Mouse (Mus musculus) CH12.LX (cell line): ENCODE data around the gene Fabp2. TPM values are rescaled to one million over a fixed set of nuclear protein-coding genes. Genes with fewer than 3 reads are reported as not detected.

Experiments
- DNase-seq: peaks from one replicate; pipeline ENCODE4 v3.0.0-alpha.2; 2013; ENCODE audit errors: extremely low read depth
- H3K27ac ChIP-seq: 2 replicates; pipeline ENCODE4 v1.5.1; 2012; ENCODE audit warnings: low read depth, mild to moderate bottlenecking, control low read depth, moderate library complexity; ENCODE audit not compliant: insufficient read depth
- H3K27me3 ChIP-seq: replicated peaks from 2 replicates; pipeline ENCODE3; 2012; ENCODE audit warnings: inconsistent platforms
- H3K36me3 ChIP-seq, 2 experiments: replicated peaks in 1 of 2; 2 replicates each; pipeline versions ENCODE3 to v1.6.1; 2012; ENCODE audit warnings: inconsistent platforms in 1 of 2, low read length in 1 of 2, mild to moderate bottlenecking in 1 of 2, mixed read lengths in 1 of 2, moderate library complexity in 1 of 2; ENCODE audit not compliant: control insufficient read depth in 1 of 2, insufficient read depth in 1 of 2
- H3K4me1 ChIP-seq, 2 experiments: 2 replicates each; pipeline ENCODE4 v1.6.1; 2012; ENCODE audit warnings: inconsistent platforms in 1 of 2, moderate library complexity in 1 of 2; ENCODE audit not compliant: insufficient read depth in 2 of 2, control insufficient read depth in 1 of 2
- H3K4me2 ChIP-seq: 2 replicates; pipeline ENCODE4 v1.6.1; 2012; ENCODE audit warnings: low read depth, mild to moderate bottlenecking, control low read depth; ENCODE audit not compliant: poor library complexity, insufficient read depth, severe bottlenecking
- H3K4me3 ChIP-seq, 3 experiments: fragments of 150-350 bp in 1 of 3; sonication (generic) in 1 of 3; replicated peaks in 1 of 3; 2 replicates each; pipeline versions ENCODE3 to v1.5.1; 2011 to 2012; ENCODE audit warnings: low read depth in 2 of 3, low read length in 2 of 3, mild to moderate bottlenecking in 2 of 3, moderate library complexity in 2 of 3, control low read depth in 1 of 3, improper control_type of control experiment in 1 of 3, inconsistent platforms in 1 of 3, mixed read lengths in 1 of 3; ENCODE audit not compliant: poor library complexity in 1 of 3
- H3K79me2 ChIP-seq: replicated peaks from 2 replicates; pipeline ENCODE4 v1.6.1; 2012; ENCODE audit warnings: mild to moderate bottlenecking, moderate library complexity; ENCODE audit not compliant: control insufficient read depth, poor library complexity, insufficient read depth, severe bottlenecking; ENCODE audit errors: extremely low read depth
- H3K9ac ChIP-seq: 2 replicates; pipeline ENCODE4 v1.6.1; 2012; ENCODE audit warnings: low read depth, mild to moderate bottlenecking, control low read depth, moderate library complexity; ENCODE audit not compliant: insufficient read depth
- H3K9me3 ChIP-seq: replicated peaks from 2 replicates; pipeline ENCODE3; 2012; ENCODE audit warnings: low read length, inconsistent platforms, mixed read lengths
- BHLHE40 ChIP-seq: IDR thresholded peaks from 2 replicates; pipeline ENCODE4 v1.6.1; 2011; ENCODE audit warnings: mild to moderate bottlenecking, low read depth, low read length, improper control_type of control experiment
- CTCF ChIP-seq, 2 experiments: IDR thresholded peaks in 1 of 2; conservative IDR thresholded peaks in 1 of 2; 2 replicates each; pipeline ENCODE4 v1.5.1; 2011 to 2012; ENCODE audit warnings: low read depth in 2 of 2, low read length in 2 of 2, improper control_type of control experiment in 1 of 2, inconsistent platforms in 1 of 2, mild to moderate bottlenecking in 1 of 2, moderate library complexity in 1 of 2
- ELF1 ChIP-seq: IDR thresholded peaks from 2 replicates; pipeline ENCODE4 v1.6.1; 2014; ENCODE audit warnings: low read depth, mild to moderate bottlenecking, inconsistent platforms, low read length, improper control_type of control experiment
- EP300 ChIP-seq: IDR thresholded peaks from 2 replicates; pipeline ENCODE4 v1.6.1; 2011; ENCODE audit warnings: low read length, improper control_type of control experiment
- ETS1 ChIP-seq: conservative IDR thresholded peaks from 2 replicates; pipeline ENCODE4 v1.6.1; 2012; ENCODE audit warnings: low read depth, mild to moderate bottlenecking, inconsistent platforms, low read length, improper control_type of control experiment, moderate library complexity
- GABPA ChIP-seq: IDR thresholded peaks from 2 replicates; pipeline ENCODE4 v1.6.1; 2012; ENCODE audit warnings: low read depth, low read length, improper control_type of control experiment, inconsistent platforms; ENCODE audit not compliant: insufficient replicate concordance
- HCFC1 ChIP-seq: IDR thresholded peaks from 2 replicates; pipeline ENCODE4 v1.6.1; 2012; ENCODE audit warnings: low read depth, mild to moderate bottlenecking, inconsistent platforms, low read length, improper control_type of control experiment
- IRF4 ChIP-seq: IDR thresholded peaks from 2 replicates; pipeline ENCODE4 v1.6.1; 2014; ENCODE audit warnings: low read depth, mild to moderate bottlenecking, inconsistent platforms, low read length, improper control_type of control experiment
- JUN ChIP-seq: IDR thresholded peaks from 2 replicates; pipeline ENCODE4 v1.6.1; 2011; ENCODE audit warnings: low read depth, mild to moderate bottlenecking, low read length, improper control_type of control experiment, moderate library complexity; ENCODE audit not compliant: insufficient read depth
- JUND ChIP-seq: conservative IDR thresholded peaks from 2 replicates; pipeline ENCODE4 v1.6.1; 2011; ENCODE audit warnings: low read depth, low read length, improper control_type of control experiment
- MAFK ChIP-seq: IDR thresholded peaks from 2 replicates; pipeline ENCODE4 v1.6.1; 2011; ENCODE audit warnings: low read length, improper control_type of control experiment; ENCODE audit not compliant: insufficient replicate concordance
- MAX ChIP-seq: IDR thresholded peaks from 2 replicates; pipeline ENCODE4 v1.6.1; 2011; ENCODE audit warnings: low read length, improper control_type of control experiment
- MEF2A ChIP-seq: IDR thresholded peaks from 2 replicates; pipeline ENCODE4 v1.6.1; 2014; ENCODE audit warnings: low read depth, mild to moderate bottlenecking, inconsistent platforms, low read length, improper control_type of control experiment, borderline replicate concordance
- MXI1 ChIP-seq: IDR thresholded peaks from 2 replicates; pipeline ENCODE4 v1.6.1; 2011; ENCODE audit warnings: mild to moderate bottlenecking, low read depth, low read length, improper control_type of control experiment
- MYC ChIP-seq: IDR thresholded peaks from 2 replicates; pipeline ENCODE4 v1.6.1; 2011; ENCODE audit warnings: low read depth, mild to moderate bottlenecking, improper control_type of control experiment, low read length
- NELFE ChIP-seq: IDR thresholded peaks from 2 replicates; pipeline ENCODE4 v1.6.1; 2011; ENCODE audit warnings: low read depth, low read length, improper control_type of control experiment
- PAX5 ChIP-seq: IDR thresholded peaks from 2 replicates; pipeline ENCODE4 v1.6.1; 2012; ENCODE audit warnings: low read length, inconsistent platforms, mixed read lengths
- POLR2AphosphoS2 ChIP-seq: IDR thresholded peaks from 2 replicates; pipeline ENCODE4 v1.6.1; 2011; ENCODE audit warnings: low read depth, low read length, improper control_type of control experiment
- RAD21 ChIP-seq: IDR thresholded peaks from 2 replicates; pipeline ENCODE4 v1.6.1; 2011; ENCODE audit warnings: low read depth, mild to moderate bottlenecking, low read length, improper control_type of control experiment, moderate library complexity
- RCOR1 ChIP-seq: conservative IDR thresholded peaks from 2 replicates; pipeline ENCODE4 v1.6.1; 2012; ENCODE audit warnings: low read depth, mild to moderate bottlenecking, inconsistent platforms, low read length, improper control_type of control experiment
- SIN3A ChIP-seq: IDR thresholded peaks from 2 replicates; pipeline ENCODE4 v1.6.1; 2012; ENCODE audit warnings: low read length, improper control_type of control experiment, inconsistent platforms
- TBP ChIP-seq: conservative IDR thresholded peaks from 2 replicates; pipeline ENCODE4 v1.6.1; 2011; ENCODE audit warnings: low read depth, low read length, improper control_type of control experiment
- ZC3H11A ChIP-seq: IDR thresholded peaks from 2 replicates; pipeline ENCODE4 v1.6.1; 2012; ENCODE audit warnings: low read depth, mild to moderate bottlenecking, inconsistent platforms, low read length, improper control_type of control experiment
- ZKSCAN1 ChIP-seq: IDR thresholded peaks from 2 replicates; pipeline ENCODE4 v1.6.1; 2012; ENCODE audit warnings: low read depth, inconsistent platforms, low read length, improper control_type of control experiment, borderline replicate concordance
- ZNF384 ChIP-seq: IDR thresholded peaks from 2 replicates; pipeline ENCODE4 v1.6.1; 2012; ENCODE audit warnings: low read depth, low read length, improper control_type of control experiment, inconsistent platforms
- dilution Hi-C: fragments of 300-500 bp; cut with MboI; formaldehyde crosslinking; loops from 2 replicates; pipeline ENCODE4 v1.14.3; 2020; ENCODE audit warnings: low sequenced_read_pairs; ENCODE audit not compliant: extremely low pct_unique_long_range_greater_than_20kb, extremely low pct_ligation_motif_present
- in situ Hi-C: fragments of 300-500 bp; cut with MboI; formaldehyde crosslinking; loops from 3 replicates; pipeline ENCODE4 v1.14.3; 2019; ENCODE audit warnings: low sequenced_read_pairs, low pct_ligation_motif_present, low pct_unique_long_range_greater_than_20kb, mixed read lengths
- polyA plus RNA-seq: library from polyadenylated mRNA; unstranded; fragments of >175 nt; gene quantifications from 2 replicates; pipeline ENCODE4 v1.2.1, GENCODE M21; 2012; ENCODE audit warnings: low read depth; ENCODE audit not compliant: insufficient read length
- total RNA-seq, 2 experiments: library from RNA; depleted of rRNA; stranded (reverse); fragments of 300-350 nt in 1 of 2; fragments of >200 nt in 1 of 2; gene quantifications; 2 replicates each; pipeline ENCODE4 v1.2.3; 2012 to 2014

The Fabp2 gene
- total and polyA plus RNA-seq, 3 experiments, result not detected

DNA sequence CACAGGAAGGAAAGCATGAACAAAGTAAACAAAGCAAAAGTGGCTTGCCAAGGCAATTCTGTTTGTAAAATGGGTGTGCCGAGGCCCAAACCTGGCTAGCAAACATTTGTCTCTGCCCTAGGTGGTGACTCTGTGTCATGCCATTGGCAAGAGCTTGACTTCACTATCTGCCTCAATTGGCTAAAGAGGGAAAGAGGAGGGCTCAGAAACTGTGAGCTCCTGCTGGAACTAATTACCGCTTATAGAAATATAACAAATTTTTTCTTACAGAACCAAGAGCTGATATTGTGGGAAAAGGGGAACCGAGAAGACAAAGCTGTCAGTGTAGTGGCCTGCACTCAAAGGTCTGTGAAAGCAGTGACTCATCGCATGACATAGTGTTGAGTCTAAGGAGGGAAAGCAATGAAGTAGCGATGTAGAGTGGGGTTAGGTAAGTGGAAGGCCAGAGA is 6.5 kb upstream of the Fabp2 start:
- in situ Hi-C loops, result no loop called here
- Histone ChIP-seq H3K79me2 (no peaks in the 10 kb centered on the region), H3K27me3 (no peaks in the 10 kb centered on the region)
- TF ChIP-seq MEF2A, result 0 out of 2 replicates have a peak, but pooled peaks have one; percentile 62
- TF ChIP-seq ETS1, result peak; percentile 75
- TF ChIP-seq NELFE, result no peak
- TF ChIP-seq RAD21, result no peak
- TF ChIP-seq HCFC1, result no peak
- no peak for TF ChIP-seq MXI1
- peak; percentile 83 for TF ChIP-seq MAX
- TF ChIP-seq ZKSCAN1, result no peak
- peak; percentile 81 for TF ChIP-seq JUND
- 0 out of 2 replicates have a peak, but pooled peaks have one; percentile 45 for TF ChIP-seq TBP
- 0 out of 2 replicates have a peak, but pooled peaks have one; percentile 40 for TF ChIP-seq ZNF384
- no peak for TF ChIP-seq MAFK
- TF ChIP-seq EP300, result peak; percentile 94
- no peak for TF ChIP-seq ZC3H11A
- TF ChIP-seq BHLHE40, result peak; percentile 41
- 0 out of 2 replicates have a peak, but pooled peaks have one; percentile 26 for TF ChIP-seq RCOR1
- no peak for TF ChIP-seq GABPA
- peak; percentile 87 for TF ChIP-seq JUN
- no peak for TF ChIP-seq SIN3A
- no peak for TF ChIP-seq MYC
- TF ChIP-seq POLR2AphosphoS2, result no peak
- TF ChIP-seq ELF1, result no peak
- no peak for TF ChIP-seq CTCF (conservative IDR thresholded peaks at IDR 0.05 in 1 of 2, IDR thresholded peaks at IDR 0.05 in 1 of 2; ENCODE audit: low read depth in 2 of 2, low read length in 2 of 2)
- TF ChIP-seq IRF4, result peak; percentile 95
- no peak for TF ChIP-seq PAX5
- TF ChIP-seq, all 38 proteins: peak for 11
- Histone ChIP-seq H3K4me1 (peaks cover 7 to 11% of the 10 kb centered on the region in 2 experiments), H3K36me3 (no peaks in the 10 kb centered on the region), H3K4me2 (peak overlapping the region; percentile 89), H3K9ac (no peak overlapping the region), H3K9me3 (no peaks in the 10 kb centered on the region), H3K27ac (no peak overlapping the region), H3K4me3 (no peak overlapping the region)
- DNase-seq, result peak; percentile 70
- dilution Hi-C loops, result no loop called here
